Mouse (Mus musculus): ENCODE results near the gene Mtmr3.
A peak's percentile ranks its signal among the peaks of the same experiment; 100 is the strongest.

The Mtmr3 gene

GRCm38 (mm10) chr11:4506486-4506885 is 88.2 kb downstream of the Mtmr3 start:
- no peak for DNase-seq

DNA sequence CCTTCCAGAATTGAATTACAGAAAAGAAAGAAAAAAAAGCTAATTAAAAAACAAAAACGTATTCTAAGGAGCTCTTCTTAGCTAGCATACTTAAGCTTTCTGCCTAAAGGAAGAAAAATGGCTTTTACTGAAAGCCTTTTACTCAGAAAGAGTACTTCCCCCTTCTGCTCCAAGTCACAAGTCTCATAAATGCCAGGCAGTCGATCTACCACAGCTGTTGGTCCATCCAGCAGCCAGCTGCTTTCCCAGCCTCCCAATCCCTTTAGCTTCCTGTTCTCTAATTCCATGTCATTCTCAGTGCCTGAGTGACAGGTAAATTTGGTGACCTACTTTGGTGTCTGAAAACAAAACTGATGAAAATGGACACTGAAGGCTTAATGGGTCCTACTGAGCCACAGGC is 92.5 kb downstream of the Mtmr3 start:
- no peak for DNase-seq

DNA sequence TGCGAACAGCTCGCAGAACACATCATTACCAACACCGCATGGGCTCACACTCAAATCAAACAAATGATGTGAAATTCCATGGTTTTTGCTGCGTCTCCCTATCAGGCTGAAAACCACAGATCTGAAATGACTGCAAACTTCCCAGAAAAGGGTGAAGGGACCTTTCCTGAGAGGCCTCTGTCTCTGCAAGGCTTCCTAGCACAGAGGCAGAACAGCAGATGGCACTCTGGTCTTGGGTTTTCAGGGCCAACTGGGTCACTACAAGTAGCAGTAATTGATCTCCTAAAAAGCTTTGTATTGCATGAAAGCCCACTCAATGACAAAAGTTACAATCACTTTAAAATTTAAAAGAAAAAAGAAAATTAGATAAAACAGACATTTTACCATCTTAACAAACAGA is 93.8 kb downstream of the Mtmr3 start:
- no peak for DNase-seq

DNA sequence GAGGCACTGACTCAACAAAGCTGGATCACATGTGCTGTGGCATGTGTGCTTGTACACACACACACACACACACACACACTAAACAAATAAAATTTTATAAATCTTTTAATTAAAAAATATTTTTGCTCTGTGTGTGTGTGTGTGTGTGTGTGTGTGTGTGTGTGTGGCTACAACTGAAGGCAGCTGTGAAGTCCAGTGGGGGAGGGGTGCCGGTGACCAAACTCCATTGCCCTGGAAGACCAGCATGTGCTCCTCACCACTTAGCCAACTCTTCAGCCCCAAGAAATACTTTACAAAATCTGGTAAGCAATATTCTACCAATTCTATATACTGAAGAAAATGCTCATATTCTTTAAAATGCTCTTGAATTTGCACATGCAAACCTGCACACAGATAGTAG is 94.4 kb downstream of the Mtmr3 start:
- DNase-seq: no peak

DNA sequence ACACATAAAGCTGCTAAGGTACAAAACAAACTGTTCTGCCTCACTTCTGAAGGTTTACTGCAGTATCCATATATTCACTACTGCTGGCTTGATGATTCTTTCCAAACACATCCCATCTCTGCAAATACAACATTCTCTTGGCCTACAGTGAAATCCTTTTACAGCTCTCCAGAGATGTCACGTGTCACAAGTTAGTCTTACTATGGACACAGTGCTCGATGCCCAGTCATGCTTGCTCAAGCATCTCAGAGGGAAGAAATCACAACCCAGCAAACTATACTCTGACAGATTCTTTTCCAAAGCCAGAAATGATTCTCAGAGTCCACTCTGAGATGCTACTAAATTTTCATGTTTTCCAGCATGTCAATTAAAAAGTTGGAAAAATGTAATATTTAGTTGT is 95.2 kb downstream of the Mtmr3 start:
- DNase-seq: no peak

DNA sequence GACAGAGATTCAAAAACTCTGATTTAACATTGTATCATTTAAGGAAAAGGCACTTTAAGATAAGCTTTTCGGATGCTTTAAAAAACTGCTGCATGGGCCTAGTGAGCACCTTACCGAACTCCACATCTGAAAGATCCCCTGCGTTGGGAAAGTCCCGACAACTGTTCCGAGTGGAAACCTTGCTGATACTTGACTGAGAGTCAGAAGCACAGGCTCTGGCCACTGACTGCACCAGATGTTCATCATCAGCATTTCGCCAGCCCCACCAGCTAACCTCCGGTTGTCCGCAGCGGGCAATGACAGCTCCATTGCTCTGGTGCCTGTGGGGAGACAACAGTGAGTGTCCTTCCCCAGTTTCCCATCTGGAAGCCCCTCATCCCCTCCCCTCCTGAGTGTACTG is 95.9 kb downstream of the Mtmr3 start:
- no peak for DNase-seq

GRCm38 (mm10) chr11:4497501-4498118 is 97.1 kb downstream of the Mtmr3 start:
- no peak for DNase-seq

DNA sequence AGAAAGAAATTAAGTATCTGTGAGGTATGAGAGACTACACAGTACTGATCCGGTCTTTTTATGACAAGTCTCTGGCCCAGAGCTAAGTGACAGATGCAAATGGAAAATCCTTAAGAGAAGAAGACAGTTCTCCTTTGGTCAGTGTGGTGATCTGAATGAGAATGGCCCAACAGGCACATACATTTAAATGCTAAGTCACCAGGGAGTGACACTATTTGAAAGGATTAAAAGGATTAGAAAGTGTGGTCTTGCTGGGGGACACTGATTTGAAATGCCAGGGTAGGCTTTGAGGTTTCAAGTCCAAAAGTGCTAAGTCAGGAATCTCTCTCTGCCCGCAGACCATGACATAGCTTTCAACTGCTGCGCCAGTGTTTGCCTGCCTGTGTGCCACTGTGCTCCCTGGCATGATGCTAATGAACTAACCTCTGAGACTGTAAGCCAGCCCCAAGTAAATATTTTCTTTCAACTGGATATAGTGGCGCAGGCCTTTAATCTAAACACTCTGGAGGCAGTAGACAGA is 99.6 kb downstream of the Mtmr3 start:
- DNase-seq: peak; percentile 33

DNA sequence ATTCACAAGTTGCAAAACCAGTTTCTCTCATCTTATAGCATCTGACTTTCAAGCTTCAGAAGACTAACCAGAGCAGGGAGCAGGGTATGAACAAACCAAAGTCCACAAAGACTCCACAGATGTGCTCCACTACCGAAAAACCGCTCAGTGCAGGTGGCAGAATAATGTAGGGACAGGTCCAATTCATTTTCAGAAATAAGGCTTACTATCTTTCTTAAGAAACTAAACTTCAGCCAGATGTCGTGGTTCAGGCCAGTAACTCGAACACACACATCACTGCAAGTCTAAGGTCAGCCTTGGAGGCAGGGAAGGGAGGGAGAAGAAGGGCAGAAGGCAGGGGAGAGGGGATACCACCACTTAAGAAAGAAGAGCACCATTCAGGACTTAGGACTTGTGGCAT is 105.5 kb downstream of the Mtmr3 start:
- DNase-seq: no peak

GRCm38 (mm10) chr11:4488798-4489197 is 105.9 kb downstream of the Mtmr3 start:
- no peak for DNase-seq

DNA sequence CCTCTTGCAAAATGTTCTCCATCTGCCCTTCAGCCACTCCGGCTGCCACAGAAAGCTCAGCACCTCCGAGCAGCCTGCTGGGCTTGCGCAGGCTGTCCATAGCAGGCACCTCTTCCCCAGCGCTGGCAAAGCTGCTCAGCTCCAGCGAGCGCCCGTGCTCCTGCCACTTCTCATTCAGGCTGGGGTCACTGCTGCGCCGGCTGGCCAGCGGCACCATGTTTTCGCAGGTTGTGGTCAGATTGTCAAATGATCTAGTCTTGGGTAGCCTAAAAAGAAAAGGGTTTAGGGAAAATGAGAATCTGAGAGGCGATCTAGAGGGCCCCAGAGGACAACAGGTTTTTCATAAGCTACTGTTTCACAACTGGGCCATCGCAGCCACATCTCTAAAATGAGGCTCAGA is 106.3 kb downstream of the Mtmr3 start:
- no peak for DNase-seq

GRCm38 (mm10) chr11:4487401-4487965 is 107.2 kb downstream of the Mtmr3 start:
- no peak for DNase-seq

DNA sequence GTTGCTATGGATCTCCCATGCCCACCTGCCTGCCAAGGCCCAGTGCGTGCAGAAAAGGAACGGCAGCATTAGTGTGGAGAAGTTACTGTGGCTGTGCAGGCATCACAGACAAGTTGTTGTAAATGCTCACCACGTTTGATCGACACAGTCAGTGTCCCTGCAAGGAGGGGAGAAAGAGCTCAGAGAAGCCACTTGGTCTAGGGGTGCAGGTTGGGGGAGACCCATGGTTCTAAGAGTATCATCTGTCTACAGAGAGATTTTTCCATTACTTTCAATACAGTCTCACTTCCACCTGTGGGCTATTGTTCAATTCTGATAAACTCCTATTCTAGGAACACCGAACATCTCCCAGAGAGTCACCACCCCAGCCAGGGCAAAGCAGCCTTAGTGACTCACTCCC is 110.1 kb downstream of the Mtmr3 start:
- DNase-seq: no peak

GRCm38 (mm10) chr11:4482641-4483040 is 112.0 kb downstream of the Mtmr3 start:
- peak; percentile 73 for DNase-seq

GRCm38 (mm10) chr11:4476184-4476697 is 118.4 kb downstream of the Mtmr3 start:
- no peak for DNase-seq

- no peak for DNase-seq
Observed at GRCm38 (mm10) chr11:4472464-4473179, 122.0 kb downstream of the Mtmr3 start.

- DNase-seq: no peak
Observed at GRCm38 (mm10) chr11:4471734-4472133, 122.9 kb downstream of the Mtmr3 start.

- no peak for DNase-seq
Observed at GRCm38 (mm10) chr11:4471251-4471650, 123.4 kb downstream of the Mtmr3 start.

GRCm38 (mm10) chr11:4469091-4469490 is 125.6 kb downstream of the Mtmr3 start:
- no peak for DNase-seq

- DNase-seq: no peak
Observed at GRCm38 (mm10) chr11:4467436-4467835, 127.2 kb downstream of the Mtmr3 start.

DNA sequence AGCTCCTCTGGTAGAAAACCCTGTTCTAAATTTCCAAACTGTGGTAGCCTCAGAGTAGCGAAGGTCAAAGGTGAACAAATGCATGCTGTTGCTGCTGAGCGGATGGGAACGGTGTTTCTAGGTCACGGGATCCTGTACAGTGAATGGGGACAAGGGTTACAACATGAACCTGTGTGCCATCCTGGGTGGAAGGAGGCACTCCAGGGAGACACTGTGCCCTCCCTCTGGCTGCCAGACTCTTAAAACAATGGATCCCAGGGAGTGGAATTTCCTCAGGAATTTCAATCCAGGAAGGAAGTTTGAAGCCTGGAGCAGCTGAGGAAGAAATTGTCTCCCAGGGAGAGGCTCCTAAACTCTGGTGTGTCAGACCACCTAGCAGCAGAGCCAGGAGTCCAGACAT is 128.5 kb downstream of the Mtmr3 start:
- peak; percentile 24 for DNase-seq

GRCm38 (mm10) chr11:4464616-4465015 is 130.0 kb downstream of the Mtmr3 start:
- no peak for DNase-seq

GRCm38 (mm10) chr11:4464186-4464585 is 130.5 kb downstream of the Mtmr3 start:
- DNase-seq: no peak

DNA sequence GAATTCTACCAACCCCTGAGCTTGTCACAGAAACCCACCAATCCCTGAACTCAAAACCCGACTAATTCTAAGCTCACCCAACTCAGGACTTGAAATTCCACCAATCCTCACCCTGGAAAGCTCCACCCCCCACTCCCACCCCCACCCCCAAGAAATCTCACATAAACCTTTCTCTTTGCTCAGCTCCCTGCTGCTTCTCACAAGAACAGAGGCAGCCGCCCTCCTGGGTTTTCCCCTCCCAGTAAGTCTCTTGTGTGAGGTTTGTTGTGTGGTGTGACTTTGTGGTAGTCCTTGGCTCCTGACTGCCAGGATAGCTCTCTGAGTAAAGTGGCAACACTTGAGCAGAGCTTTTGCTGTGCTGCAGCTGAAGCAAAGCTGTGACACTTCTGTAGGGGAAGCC is 131.8 kb downstream of the Mtmr3 start:
- no peak for DNase-seq
